Mouse (Mus musculus) retina, postnatal 1 day (tissue): ENCODE measurements around the gene Gpr68.

Source experiments
- DNase-seq: peaks from one replicate; pipeline ENCODE4 v3.0.0-alpha.2; 2012

The Gpr68 gene

DNA sequence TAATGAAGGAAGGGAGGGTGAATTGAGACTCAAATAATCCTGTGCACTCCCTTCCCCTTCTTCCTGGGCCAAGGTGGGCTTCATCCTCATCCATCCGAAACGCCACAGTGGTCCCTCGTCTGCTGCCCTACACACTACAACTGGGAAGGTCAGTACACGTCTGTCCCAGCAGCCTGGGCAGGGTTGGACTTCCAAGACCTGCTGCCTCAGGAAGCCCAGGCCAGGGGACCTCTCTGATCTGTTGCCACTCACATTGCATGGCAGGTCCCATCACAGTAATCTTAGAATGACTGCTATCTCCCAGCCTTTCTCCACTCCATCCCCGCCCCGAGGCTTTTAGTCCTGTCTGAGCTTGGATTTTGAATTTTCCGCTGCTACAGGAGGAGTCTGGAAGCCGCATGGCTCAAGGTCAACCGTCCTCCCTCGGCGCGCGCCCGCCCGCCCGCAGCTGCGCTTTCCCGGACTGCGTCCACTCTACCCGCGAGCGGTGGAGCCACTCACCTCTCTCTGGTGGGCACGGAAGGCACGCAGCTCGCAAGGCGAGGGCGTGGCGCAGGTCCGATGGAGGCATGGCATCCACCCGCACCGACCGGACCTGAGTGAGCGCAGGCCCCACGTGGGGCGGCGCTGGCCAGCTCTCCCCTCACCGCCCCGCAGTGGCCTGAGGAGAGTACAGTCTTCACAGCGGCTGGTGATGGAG, at the start of gene Gpr68:
Gene Gpr68 (minus strand): TSS at position 601 of the 700 bp plus-strand sequence.
- peak; percentile 75 for DNase-seq

DNA sequence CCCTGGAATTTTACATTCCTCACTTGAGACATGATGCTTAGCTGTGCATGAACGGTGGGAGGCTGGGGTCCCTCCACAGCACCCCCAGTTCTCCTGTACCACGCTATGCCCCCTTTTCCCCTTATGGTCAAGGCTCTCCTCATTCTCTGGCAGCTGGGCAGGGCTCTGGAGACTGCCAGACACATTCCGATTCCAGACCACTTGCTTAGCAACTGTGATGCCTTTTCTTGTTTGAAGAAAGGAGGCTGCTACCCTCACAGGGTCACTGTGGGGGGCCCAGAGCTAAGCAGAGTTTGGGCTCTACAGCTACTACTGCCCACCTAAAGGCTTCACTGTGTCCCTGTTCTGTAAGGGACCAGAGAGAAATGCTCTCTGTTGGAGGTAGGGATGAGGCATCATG, 49.3 kb upstream of the Gpr68 start:
- DNase-seq: no peak

DNA sequence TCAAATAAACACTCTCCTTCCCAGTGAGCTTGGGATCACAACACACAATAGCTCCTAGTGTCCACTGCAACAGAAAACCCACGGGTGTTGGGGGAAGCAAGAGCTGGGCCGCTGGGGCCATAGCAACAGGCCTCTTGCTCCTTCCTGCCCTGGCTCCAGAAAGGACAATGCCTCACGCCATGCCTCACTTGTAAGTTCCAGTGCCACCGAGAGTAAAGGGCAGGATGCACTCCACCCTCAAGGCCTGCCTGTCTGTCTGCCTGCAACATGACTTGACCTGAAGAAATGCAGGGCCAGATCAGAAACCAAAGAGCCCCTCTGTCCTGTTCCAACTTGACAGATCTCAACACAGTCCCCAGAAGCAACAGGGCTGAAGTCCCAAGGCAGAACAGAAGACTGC, 48.8 kb upstream of the Gpr68 start:
- DNase-seq: no peak

DNA sequence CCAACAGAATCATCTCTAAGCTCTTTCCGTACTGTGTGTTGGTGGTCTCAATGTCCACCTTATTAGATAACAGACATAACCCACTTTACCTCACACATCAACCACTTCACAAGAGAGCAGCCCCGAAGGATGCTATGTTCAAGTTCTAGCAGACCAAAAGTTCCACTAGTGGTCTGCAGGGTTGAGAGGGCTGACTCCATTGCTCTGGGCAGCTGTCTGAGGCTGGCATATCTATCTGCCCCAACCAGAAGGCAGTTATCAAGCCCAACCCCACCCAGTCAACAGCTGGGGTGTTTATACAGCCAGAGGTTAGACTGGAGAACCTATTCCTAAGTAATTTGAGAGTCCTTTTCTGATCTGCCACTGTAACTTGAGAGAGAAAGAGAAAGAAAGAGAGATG, 48.0 kb upstream of the Gpr68 start:
- no peak for DNase-seq

DNA sequence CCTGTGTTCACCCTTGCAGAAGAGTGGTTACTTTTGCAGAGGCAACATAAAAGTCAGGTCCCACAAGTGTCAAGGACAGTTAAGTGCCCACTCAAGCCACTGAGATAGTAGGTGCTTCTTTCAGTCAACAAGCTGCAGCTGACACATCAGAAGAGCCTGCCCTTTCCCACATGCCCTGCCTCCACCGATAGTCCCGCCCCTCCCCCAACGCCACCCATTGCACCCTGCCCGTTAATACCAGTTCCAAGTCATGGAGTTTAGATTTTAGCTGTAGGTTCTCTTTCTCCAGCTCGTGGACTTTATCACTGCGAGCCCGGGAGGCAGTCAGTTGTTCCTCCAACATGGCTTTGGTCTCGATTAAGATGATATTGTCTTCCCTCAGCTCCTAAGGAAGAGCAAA, 45.9 kb upstream of the Gpr68 start:
- no peak for DNase-seq

DNA sequence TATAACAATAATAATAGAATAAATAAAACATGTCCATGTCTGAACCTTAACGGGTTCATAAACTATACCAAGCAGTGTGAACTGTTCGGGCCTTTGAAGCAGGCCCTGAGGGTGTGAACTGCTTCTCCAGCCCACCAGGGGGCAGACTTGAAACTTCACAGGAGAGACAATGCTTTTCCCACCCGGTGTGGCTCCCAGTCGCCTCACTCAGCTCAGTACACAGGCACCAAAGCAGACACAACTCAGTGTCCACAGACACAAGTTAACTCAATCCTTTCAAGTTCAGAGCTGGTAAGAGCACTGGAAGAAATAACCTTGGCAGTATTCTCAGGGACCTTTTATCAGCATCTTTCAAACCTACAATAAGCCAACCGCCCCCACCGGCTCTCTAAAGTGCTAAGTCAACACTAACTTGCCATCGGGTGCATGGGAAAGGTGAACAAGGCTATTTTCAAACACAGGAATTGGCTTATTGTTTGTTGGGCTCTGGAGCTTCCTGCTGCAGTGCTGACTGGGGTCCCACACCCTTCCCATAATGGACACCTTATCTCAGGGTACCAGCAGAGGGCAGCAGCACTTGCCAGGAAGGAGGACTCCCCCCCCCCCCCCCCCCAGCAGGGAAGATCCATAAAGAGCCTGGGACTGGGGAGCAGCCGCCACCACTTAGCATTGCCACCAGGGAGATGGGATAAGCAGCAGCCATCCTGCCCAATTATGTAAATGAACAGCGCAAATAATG, 44.4 kb upstream of the Gpr68 start:
- peak; percentile 88 for DNase-seq

DNA sequence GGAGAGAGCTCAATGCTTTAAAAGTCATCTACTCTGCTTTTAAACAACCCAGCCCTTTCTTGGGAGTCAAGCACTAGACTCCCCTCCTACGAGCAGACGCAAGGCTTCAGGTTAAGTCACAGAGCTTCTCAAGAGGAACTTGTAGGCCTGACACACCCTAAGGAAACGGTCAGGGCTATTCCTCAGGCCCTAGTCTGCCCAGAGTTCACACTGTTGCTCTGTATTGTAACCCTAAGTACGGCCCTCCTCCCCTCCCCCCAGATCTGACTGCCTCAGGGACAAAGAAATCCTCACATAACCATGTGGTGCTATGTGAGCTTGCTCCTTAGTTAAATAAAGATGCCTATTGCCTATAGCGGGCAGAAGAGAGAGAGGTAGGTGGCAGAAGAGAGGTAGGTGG, 41.1 kb upstream of the Gpr68 start:
- no peak for DNase-seq

DNA sequence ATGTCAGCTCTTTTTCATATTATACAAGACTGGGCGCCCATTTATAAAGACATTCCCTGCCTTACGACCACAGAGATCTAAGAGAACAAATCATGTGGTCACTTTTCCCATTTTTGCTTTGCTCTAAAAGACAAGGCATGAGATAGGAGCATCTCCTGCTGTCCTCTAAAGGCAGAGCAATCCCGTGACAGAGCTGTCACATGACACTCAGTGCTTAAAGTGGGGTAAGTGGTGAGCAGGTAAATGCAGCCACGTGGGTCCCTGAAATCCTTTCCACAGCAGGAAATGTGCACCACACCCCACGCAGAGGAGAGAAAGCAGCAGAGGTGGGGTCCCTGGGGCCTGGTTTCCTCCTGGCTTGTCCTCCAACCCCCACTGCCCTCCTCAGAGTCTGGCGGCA, 40.0 kb upstream of the Gpr68 start:
- no peak for DNase-seq

DNA sequence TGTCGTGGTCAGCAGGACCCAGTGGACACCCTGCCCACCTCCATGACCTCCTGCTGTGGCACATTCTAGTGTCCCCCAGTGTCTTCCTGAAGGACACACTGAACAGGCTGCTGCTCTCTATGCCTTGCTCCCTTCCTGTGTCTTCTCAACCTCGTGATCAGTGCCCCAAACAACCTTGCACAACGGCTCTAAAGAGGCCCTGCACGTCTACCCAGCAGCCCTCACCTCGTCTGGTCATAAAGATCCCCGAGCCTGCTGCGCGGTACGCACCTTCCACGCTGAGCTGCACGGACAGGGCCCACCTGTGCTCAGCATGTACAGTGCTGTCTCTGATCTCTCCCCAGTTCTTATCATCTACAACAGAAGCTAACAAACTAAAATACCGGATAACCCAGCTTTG, 38.0 kb upstream of the Gpr68 start:
- DNase-seq: no peak

DNA sequence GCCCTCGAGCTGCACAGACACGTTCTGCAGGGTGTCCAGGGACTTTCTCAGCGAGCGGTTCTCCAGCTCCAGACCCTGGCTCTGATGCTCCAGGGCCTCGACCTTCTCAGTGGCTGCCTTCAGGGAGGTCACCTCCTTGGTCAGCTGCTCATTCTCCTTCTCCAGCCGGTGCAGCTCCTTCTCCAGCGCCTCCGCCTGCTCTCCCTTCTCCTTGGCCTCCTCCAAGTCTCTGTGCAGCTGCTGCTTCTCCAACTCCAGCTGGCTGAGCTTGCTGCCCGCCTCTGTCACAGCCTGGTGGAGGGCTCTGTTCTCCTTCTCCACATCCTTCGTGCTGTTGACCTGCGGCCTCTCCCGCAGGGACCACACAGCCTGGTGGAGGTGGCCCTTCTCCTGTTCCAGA, 37.5 kb upstream of the Gpr68 start:
- no peak for DNase-seq

DNA sequence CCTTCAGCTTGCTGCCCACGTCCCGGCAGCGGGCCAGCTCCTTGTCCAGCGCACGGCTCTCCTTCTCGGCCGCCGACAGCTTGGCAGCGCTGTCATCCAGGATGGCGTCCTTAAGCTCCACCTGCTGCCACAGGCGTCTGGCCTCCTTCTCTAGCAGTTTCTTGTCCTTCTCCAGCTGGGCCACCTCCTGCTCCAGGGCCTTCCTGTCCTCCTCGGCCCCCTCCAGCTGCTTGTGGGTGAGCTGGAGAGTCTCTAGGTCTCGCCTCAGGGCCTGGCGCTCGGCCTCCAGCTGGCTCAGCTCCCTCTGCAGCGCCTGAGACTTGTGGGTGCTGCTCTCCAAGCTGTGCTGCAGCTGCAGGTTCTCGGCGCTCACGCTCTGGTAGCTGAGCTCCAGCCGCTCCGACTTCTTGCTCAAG, 36.9 kb upstream of the Gpr68 start:
- no peak for DNase-seq

DNA sequence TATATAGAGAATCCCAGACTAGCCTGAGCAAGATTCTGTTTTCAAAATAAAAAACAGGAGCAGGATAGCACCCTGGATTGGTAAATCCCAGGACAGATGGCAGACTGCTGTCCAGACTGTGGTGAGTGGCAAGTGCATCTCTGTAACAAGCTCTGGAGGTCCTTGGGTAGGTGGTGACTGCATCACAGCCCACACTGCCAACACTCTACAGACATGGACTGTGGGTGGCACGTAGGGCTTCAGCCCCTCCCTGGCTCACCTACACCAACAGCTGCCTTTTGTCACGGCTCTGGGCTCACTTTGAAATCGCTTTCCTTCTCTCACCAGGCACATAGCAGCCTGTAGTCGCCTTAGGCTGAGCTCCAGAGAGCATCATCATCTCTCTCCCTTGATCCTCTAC, 35.1 kb upstream of the Gpr68 start:
- no peak for DNase-seq

DNA sequence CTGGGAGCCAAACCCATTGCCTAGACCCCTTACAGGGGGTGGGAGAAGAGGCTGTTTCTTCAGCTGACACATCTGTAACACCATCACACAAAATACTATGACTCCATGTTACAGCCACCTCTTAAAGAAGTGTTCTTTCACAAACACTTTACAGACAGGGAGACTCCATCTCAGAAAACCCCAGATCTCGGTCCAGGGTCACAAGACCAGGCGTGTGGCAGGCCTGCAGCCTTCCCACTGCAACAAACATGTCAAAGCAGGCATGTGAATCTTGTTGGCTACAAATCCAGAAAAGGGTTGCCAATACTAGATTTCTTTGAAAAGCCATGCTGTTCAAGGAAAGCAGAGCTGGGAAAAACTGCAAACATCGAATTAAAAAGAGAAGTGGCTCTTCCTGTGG, 33.4 kb upstream of the Gpr68 start:
- no peak for DNase-seq

DNA sequence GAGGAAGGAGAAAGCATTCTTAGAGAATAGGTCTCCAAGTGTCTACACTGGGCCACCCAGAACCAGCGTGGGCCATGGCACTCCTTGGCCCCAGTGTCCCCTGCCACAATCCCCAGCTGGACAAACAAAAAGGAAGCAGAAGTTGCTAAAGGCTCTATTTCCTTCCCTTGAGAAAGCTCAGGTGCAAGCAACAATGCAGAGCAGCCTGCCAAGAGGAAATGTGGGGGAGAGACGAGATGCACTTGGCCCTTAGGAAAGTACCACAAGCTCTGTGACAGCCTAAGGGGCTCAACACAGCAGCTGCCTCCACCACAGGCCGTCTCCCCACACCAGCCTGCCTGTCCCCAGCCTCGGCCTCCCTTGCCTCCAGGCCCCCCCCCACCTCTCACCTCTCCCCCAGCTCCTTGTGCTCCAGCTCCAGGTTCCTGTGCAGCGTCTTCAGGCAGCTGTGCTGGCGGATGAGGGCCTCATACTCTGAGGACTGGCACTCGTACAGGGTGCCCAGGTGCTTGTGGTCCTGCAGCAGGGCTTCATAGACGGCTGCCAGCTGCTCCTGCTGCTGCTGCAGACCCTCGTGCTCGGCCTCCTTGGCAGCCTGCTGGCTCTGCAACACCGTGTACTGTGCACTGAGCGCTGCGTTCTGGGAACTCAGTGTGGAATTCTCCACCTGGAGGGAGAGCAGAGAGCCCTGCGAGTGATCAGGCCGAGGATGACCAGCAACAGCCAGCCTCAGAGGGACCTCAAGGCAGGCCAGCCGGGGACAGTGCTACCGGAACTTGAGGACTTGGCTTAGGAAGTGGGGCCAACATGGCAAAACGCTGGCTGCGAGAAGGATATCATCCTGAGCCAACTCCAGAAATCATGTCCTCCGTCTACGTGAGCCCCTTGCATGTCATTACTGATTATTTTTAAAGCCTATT, 29.7 kb upstream of the Gpr68 start:
- DNase-seq: no peak

DNA sequence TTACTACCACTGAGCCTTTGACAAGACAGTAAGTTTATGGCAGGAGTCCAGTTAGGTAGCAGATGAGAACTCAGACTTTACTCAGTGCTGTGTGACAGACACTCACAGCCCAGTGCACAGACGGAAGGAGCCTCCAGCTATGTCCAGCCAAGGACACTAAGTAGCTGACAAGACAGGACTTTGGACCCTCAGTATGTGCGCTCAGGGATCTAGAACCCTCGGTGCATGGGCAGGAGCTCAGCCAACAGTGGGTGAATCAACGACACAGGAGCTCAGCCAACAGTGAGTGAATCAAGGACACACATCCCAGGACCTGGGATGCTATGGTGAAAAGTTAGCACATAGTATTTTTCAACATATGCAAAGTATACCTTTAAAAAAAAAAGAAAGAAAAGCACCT, 28.7 kb upstream of the Gpr68 start:
- no peak for DNase-seq

DNA sequence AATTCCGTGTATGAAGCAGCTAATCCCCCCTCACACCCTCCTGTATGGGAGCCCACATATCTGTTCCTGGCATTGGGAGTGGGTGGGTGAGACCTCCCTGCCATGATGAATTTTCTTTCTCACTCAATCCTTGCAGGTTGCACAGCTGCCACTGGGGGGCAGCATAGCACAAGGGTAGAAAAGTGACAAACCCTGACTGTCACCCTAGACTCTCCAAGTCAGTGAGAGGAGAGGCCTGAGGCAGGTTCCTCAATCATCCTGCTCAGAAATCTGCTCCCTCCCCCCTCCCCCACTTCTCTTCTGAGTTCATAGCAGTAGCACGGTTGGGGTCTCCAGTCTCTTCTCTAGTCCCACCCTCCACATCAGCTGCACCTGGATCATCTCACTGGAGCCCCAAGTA, 28.1 kb upstream of the Gpr68 start:
- DNase-seq: peak; percentile 85

DNA sequence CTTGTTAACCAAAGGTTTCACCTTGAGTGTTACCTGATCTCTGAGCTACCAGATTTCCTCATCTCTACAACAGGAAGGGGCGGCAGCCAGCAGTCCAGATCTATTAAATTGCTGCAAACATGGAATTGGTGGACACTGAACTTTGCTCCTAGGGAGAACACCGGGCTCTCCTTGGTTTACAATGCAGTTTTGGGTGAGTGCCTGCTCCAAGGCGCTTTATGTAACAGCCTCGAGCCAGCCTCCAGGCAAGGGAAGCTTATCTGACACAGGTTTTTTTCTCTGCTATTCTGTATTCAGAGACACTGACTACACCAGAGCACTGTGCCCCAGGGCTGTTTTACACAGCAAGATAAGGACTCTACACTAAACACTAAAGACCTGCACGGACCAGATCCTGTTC, 26.8 kb upstream of the Gpr68 start:
- DNase-seq: no peak

DNA sequence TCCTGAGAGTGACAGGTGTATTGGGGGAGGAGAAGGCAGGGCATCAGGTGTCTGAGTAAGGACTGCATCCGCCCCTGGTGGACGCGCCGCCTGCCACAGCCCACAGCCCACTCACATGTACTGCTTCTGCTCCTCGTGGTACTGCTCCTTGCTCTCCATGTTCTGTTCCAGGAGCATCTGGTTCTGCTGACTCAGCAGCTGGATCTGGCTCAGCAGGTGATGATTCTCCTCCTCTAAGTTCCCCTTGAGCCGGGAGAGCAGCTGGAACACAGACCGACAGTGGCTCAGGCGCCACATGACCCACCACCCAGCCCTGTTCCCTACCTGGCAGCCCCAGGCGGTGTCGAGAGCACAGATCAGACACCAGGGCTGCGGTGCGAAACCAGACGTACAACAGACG, 23.7 kb upstream of the Gpr68 start:
- DNase-seq: no peak

DNA sequence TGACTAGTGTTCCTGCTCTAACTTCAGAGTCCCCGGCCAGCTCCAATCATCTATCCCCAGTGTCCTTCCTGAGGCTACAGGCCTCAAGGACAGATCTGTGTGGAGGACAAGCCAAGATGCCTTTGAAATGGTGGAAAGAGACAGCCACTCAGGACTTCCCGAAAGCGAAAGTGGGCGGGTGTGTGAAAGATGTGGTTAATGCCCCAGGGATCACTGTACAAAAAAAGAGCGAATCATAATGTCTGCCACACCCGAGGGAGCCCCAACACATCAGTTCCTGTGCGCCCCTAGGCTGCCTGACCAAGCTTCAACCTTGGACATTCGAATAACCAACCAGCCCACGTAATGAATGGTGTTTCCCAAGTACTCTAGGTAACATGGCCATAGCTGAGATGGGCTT, 20.3 kb upstream of the Gpr68 start:
- no peak for DNase-seq

DNA sequence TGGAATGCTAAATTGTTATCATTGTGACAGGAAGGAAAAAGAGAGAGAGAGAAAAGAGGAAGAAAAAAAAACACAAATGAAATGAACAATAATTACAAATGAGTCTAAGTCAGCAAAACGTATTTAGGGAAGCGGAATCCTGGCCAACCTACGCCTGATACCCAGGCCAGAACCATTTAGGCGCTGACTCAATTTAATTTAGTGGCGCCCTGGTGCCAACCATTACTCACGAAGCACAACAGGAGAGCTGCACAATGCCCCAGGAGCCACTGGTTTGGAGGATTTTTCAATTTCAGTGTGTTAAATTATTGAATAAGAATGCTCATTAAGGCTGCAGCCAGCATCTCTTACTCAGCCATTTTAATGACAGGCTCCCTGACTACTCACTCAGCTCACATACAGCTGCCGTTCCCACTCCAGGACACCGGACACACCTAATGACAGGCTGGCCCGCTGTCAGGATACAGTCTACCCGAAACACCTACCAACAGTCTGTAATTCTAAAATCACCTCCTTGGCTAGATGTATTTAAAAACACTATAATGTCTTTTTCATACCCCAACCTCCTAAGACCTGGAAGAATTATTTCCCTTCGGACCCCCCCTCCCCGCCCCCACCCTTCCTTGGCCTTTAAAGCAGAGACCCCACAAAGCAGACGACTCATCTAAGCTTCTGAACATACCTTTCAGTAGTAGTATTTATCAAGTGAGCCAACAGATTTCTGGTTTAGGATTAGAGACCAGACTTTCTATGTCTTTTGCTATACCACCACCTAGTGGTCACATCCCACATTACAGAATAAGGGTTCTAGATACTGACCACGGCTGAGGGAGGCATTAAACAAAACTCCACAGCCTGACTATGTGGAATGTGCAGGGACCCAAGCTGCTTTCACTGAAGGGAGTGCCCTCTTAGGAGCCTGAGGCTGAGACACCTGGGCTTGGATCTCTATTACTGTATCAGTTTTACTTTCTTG, 17.9 kb upstream of the Gpr68 start:
- DNase-seq: peak; percentile 86

DNA sequence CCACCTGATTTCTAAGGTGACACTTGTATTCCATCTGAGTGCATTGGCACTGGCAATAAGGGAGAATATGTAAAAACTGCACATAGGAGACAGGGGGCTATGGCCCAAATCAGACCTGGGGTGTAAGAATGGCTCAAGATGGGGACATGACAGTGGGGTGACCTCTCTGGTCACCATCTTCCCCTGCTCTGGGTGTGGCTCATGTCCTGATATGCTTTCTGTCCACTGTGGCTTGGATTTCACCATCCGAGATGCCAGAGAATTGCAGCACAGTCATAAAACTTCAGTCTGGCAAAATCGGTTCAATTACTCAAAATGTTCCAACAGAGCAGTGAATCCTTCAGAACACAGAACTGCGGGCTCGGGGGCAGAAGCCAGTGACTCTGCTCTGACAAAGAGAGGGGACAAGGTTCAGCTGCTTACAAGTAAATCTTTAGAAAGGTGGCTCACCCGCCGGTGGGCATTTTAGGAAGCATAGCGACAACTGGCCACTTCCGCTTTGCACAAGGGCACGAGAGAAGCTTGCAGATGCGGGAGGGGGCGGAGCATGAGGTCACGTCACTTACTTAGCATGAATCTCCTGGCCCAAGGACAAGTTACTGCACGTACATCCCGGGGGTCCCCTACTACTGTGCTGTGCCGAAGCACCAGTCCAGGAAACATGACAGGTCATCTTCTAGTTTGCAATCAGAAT, 16.8 kb upstream of the Gpr68 start:
- no peak for DNase-seq

DNA sequence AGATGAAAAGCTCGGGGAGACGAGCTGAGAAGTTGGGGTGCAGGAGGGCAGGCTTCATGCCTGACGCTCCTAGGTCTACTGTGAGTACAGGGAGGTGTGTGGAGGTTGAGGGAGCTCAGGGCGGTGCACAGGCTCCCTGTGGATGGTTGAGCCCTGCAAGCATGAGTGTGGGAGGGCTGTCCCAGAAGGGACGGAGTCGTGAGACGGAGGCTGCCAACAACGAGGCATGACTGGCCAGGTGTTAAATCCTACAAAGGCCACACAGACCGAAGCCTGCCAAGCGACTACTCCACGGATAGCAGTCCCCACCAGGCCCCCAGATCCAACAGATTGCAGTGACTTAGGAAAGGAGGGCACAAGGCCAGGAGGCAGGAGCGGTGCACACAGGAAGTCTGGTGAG, 2.7 kb upstream of the Gpr68 start:
- DNase-seq: no peak
